Mouse (Mus musculus) monocyte, adult 59 days (primary cell): ENCODE measurements around the gene Ccnl1. TPM values are rescaled to one million over a fixed set of nuclear protein-coding genes. Genes with fewer than 3 reads are reported as not detected.

Source experiments
- total RNA-seq, 2 experiments: library from RNA; stranded (reverse); gene quantifications; one replicate each; pipeline ENCODE4 v1.2.4; 2023

Gene Ccnl1
- 1,000 to 10,000 TPM in 1 of 2 experiments, 100 to 1,000 TPM in 1; 907 to 1,028 TPM for total RNA-seq

DNA sequence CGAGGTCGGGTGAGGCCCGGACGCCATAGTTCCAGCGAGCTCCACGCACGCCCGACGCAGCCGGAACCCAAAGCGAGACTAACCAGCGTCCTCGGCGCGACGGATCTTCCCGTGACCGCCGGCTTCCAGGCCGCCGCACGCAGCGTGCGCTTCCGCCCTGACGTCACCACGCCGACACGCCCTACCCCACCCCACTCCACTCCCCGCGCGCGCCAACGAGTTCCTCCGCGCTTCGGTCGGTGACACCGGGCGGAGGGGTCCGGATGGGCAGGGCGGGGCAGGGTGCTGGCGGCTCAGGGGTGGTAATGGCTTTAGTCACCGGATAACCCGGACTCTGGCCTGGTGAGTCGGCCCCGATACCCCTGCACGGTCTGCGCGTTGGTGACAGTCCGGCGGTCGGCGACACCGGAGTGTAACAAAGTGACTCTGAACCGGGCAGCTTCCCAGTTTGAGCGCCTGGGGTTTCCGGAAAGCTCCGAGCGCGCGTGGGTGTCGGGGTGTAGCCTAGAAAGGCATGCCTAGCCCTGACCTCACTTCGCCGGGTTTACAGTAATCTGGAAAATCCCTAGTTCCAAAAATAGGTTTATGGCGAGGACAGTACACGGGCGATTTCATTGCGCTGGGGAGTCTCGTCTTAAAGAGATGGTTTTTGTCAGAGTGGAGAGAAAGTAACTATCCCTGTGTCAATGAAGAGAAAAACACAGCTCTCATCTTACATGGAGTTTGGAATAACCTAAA lies at the start of gene Ccnl1:
TSS of gene Ccnl1 (minus strand) at position 148 of the 738 bp plus-strand sequence.

